ENCODE assay signal across 28 mouse cellular contexts in the genomic region with DNA sequence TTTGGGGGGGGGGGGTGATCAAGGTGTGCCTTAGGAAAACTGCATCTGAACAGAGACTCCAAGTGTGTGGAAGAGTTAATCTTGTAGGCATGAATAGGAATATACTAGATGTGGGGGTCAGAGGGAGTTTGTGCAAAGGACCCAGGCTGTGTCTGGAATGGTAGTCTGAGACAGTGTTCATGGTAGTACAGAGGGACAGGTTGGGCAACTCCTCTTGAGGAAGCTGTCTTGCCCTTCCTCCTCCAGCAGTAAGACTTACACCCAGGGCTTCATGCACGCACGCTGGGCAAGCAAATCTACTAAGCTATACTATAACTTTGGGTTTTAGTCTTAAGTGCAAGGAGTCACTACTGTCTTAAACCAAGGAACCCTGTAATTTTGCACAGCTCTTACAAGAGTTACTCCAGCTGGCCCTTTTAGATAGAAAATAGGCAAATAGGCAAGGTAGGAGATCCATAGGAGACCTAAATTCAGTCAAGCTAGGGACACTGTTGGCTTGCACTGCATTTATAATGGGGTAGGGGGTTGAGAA.
DNase-seq lines count a peak whose midpoint lies in the region; ATAC-seq and TF ChIP-seq lines count a peak whose summit lies in the region.
"Had no signal": no experiment of that assay in that cellular context is flagged by ENCODE, and none has a peak within 500 bp of the region (broad histone marks: within the 10 kb centered on the region; RNA-seq: fewer than 3 reads in every experiment).

No protein-coding gene starts in this region.

- no peaks in the 10 kb centered on the region for H3K36me3 ChIP-seq in thymus, adult 2 months (ENCODE audit: control insufficient read depth, insufficient read depth, low read length)
- H3K36me3 ChIP-seq in intestine, embryonic 15.5 days = no peaks in the 10 kb centered on the region
- H3K36me3 ChIP-seq: embryonic facial prominence, embryonic 13.5 days; forebrain, embryonic 12.5 days; G1E; hindbrain, embryonic 12.5 days; limb, embryonic 12.5 days had no signal

- no peak for ATAC-seq in intestine, embryonic 15.5 days
- no peak for ATAC-seq in activated CD4-positive, CD25-positive, alpha-beta regulatory T cell, adult 4 months
- ATAC-seq: Patski had no signal

- H3K9ac ChIP-seq in intestine, embryonic 15.5 days = no peak overlapping the region
- H3K9ac ChIP-seq: embryonic facial prominence, embryonic 13.5 days; forebrain, embryonic 12.5 days; limb, embryonic 12.5 days; lung, embryonic 14.5 days had no signal

- peak; percentile 39 for DNase-seq in thymus, adult 2 months
- no peak for DNase-seq in thymus, postnatal 10 days (ENCODE audit: low spot score in 2 of 2)
- peak; percentile 76 for DNase-seq in naive thymus-derived CD4-positive, alpha-beta T cell, adult 2 months (ENCODE audit: low read depth)
- peak; percentile 58 for DNase-seq in thymus, postnatal 4 days
- no peak for DNase-seq in lung, adult 18-20 months
- DNase-seq in embryo, embryonic 10 days (ENCODE audit: low spot score) = no peak
- DNase-seq: adrenal gland, adult 8-10 months; cerebellum, adult 11-12 months; cerebellum, postnatal 25 days; embryo, embryonic 11 days; heart, postnatal 14 days; kidney, adult 9 months; kidney, postnatal 14 days; layer of hippocampus, postnatal 36 days; lung, embryonic 14.5 days; midbrain, embryonic 14.5 days; right cerebral cortex, postnatal 4 days had no signal

- 52% methylated on average over 2 of the region's 2 CpGs for WGBS in thymus, adult 2 months
- 81% methylated on average over 2 of the region's 2 CpGs for WGBS in intestine, embryonic 15.5 days

- H3K4me1 ChIP-seq in thymus, adult 2 months (replicated peaks; ENCODE audit: control insufficient read depth, insufficient read depth, low read length) = peaks cover 34% of the 10 kb centered on the region
- peaks cover 1% of the 10 kb centered on the region; the same call in 1 of the 2 replicates for H3K4me1 ChIP-seq in intestine, embryonic 15.5 days (replicated peaks)

- peak overlapping the region; percentile 43 for H3K4me3 ChIP-seq in thymus, adult 2 months (ENCODE audit: control insufficient read depth, insufficient read depth, low read length)
- no peak overlapping the region for H3K4me3 ChIP-seq in intestine, embryonic 15.5 days (replicated peaks)
- H3K4me3 ChIP-seq: erythroblast, embryonic 14.5 days; hindbrain, embryonic 12.5 days; limb, embryonic 12.5 days had no signal

- no peaks in the 10 kb centered on the region for H3K9me3 ChIP-seq in intestine, embryonic 15.5 days
- H3K9me3 ChIP-seq: forebrain, embryonic 12.5 days; G1E; hindbrain, embryonic 12.5 days; limb, embryonic 12.5 days had no signal

- TF ChIP-seq CTCF in thymus, adult 2 months (IDR thresholded peaks at IDR 0.05; ENCODE audit: borderline replicate concordance, control insufficient read depth, extremely low read depth, insufficient read depth, low read length, poor library complexity) = no peak

- no peaks in the 10 kb centered on the region for H3K27me3 ChIP-seq in thymus, adult 2 months (ENCODE audit: control insufficient read depth, insufficient read depth, low read length)
- no peaks in the 10 kb centered on the region for H3K27me3 ChIP-seq in intestine, embryonic 15.5 days (replicated peaks)
- H3K27me3 ChIP-seq: Patski had no signal

- no peak for TF ChIP-seq POLR2A in thymus, adult 2 months (IDR thresholded peaks at IDR 0.05; ENCODE audit: control insufficient read depth, extremely low read depth, insufficient read depth, low read length, poor library complexity)

- H3K4me2 ChIP-seq in intestine, embryonic 15.5 days (replicated peaks) = peak overlapping the region; percentile 65
- H3K4me2 ChIP-seq: liver, embryonic 11.5 days had no signal

- peak overlapping the region; percentile 99 for H3K27ac ChIP-seq in thymus, adult 2 months (ENCODE audit: control insufficient read depth, insufficient read depth, low read length)
- H3K27ac ChIP-seq in intestine, embryonic 15.5 days = no peak overlapping the region
- H3K27ac ChIP-seq: embryonic facial prominence, embryonic 13.5 days; forebrain, embryonic 12.5 days; hindbrain, embryonic 12.5 days; limb, embryonic 12.5 days; stomach, postnatal 0 days had no signal

Comparison
In these comparisons a context has a peak if more than half of its experiments do, and no peak if none do; other contexts are left out.
1. DNase-seq: peak in thymus, adult 2 months (single experiment), naive thymus-derived CD4-positive, alpha-beta T cell, adult 2 months (single experiment) and thymus, postnatal 4 days (single experiment); none in thymus, postnatal 10 days (0 of 2), lung, adult 18-20 months (0 of 2) and embryo, embryonic 10 days (single experiment).